Mouse (Mus musculus): Measurements from ENCODE around the gene Vmn1r37.
"Not testable (repeated sequence)": the region's sequence is repeated elsewhere in the genome, so short reads cannot be mapped to it uniquely, and the experiment has no call there.

The Vmn1r37 gene

DNA sequence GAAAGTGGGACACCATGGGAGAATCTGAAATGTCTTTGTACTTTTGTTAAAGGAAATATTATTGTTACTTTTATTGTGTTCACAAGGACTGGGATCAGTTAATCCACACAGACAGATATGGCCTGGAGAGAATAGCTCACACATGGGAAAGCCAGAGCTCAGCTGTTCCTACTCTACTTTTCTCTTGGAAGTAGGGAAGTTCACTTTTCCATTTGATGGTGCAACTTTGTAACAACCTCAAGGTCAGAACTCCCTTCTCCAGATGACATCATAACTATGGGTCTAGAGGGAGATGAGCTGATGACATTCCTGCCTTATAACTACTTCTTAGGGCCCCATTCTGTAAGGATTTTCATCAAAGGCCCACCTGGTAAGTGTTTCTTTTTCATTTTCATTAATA is at the start of gene Vmn1r37:
Gene Vmn1r37, plus strand, starts transcription at position 301 of the 400 bp plus-strand sequence.
- DNase-seq (ENCODE audit: low read depth, low spot score) = not testable (repeated sequence)

DNA sequence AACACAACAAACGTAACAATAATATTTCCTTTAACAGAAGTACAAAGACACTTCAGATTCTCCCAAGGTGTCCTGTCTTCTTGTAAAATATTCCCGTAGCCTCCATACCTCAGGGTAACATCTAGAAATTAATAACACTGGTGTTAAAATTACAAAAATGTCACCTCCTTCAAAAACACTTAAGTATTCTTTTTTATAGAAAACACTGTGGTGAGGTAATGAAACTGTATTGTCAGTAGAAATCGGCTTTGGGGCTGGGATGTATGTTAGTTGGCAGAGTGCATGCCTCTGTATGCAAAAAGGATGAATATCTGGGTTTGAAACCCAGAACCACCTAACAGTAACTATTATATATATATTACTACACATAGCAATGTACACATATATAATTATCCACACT is 43.4 kb upstream of the Vmn1r37 start, which contains the start of gene Vmn1r35:
Gene Vmn1r35, minus strand, starts transcription at position 101 of the 400 bp plus-strand sequence.
- no peak for DNase-seq (ENCODE audit: low read depth, low spot score)

DNA sequence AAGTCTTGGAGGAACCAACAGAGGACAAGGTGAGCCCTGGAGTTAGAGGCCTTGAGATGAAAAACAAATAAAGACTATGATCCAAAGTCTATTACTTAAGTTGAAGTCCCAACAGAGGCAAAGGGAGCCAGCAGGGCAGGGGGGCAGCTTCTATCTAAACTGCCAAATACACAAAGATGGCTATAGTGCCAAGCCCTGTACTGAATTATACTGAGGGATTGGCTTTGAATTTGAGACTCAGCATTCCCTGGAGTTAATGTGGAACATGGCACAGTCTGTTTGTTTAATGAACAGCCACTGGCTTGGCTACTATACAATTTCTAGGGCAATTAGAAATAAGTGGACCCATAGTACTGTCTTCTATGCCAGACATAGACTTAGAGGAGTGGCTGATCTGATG is 20.3 kb upstream of the Vmn1r37 start:
- DNase-seq (ENCODE audit: low read depth, low spot score) = no peak

DNA sequence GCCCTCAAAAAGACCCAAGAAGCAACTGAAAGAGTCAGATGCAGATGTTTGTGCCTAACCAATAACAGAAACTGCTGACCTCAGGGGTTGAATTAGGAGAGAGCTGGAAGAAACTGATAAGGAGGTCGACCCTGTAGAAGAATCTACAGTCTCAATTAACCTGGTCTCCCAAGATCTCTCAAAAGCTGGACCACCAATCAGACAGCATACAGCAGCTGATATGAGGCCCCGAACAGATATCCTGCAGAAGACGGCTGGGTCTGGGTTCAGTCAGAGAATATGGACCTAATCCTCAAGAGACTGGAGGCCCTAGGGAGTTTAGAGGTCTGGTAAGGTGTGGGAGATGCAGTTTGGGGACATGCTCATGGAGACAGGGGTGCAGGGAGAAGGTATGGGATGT is 15.3 kb upstream of the Vmn1r37 start:
- DNase-seq (ENCODE audit: low read depth, low spot score) = no peak

DNA sequence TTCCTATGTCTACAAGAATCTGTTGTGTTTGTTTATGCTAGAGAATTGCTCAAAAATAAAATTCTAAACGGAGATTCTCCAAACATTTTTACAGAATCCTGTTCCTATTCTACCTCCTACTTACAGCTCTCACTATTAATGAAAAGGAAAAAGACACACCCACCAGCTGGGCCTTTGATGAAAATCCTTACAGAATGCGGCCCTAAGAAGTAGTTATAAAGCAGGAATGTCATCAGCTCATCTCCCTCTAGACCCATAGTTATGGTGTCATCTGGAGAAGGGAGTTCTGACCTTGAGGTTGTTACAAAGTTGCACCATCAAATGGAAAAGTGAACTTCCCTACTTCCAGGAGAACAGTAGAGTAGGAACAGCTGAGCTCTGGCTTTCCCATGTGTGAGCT is 10.1 kb upstream of the Vmn1r37 start, which contains the start of gene Vmn1r36:
Gene Vmn1r36, minus strand, starts transcription at position 101 of the 400 bp plus-strand sequence.
- DNase-seq (ENCODE audit: low read depth, low spot score) = not testable (repeated sequence)

DNA sequence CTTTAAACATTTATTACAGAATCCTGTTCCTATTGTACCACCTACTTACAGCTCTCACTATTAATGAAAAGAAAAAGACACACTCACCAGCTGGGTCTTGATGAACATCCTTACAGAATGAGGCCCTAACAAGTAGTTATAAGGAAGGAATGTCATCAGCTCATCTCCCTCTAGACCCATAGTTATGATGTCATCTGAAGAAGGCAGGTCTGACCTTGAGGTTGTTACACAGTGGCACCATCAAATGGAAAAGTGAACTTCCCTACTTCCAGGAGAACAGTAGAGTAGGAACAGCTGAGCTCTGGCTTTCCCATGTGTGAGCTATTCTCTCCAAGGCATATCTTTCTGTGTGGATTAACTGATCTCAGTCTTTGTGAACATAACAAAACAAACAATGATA is 53.3 kb downstream of the Vmn1r37 start, which contains the start of gene Vmn1r38:
Gene Vmn1r38, minus strand, starts transcription at position 101 of the 400 bp plus-strand sequence.
- DNase-seq (ENCODE audit: low read depth, low spot score) = not testable (repeated sequence)

Measured in A20 (cell line).